ENCODE assay signal across 8 mouse cellular contexts in the genomic region with DNA sequence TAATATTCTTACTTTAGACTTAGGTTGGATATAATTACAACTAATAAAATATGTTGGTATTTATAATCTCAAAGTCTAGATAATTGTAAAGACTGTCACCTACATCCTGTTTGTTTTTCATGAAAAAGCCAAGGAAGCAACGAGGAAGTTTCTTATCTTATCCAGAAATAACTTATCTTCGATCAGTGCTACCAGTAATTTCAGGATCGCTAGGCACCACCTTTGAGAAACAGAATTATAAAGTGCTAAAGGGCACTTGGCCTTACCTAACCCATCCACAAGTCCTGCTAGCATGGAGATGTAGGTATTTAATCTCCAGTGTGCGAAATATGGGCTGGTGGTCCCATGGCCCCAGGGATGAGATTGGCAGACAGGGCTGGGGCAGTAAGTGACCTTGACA. TPM values are rescaled to one million over a fixed set of nuclear protein-coding genes. Genes with fewer than 3 reads are reported as not detected.
DNase-seq lines count a peak whose midpoint lies in the region; ATAC-seq and TF ChIP-seq lines count a peak whose summit lies in the region.

No protein-coding gene starts in this region.

- H3K4me3 ChIP-seq in heart, embryonic 15.5 days, result peak overlapping the region; percentile 71
- H3K4me3 ChIP-seq in G1E (ENCODE audit: low read depth, low read length), result peak overlapping the region; percentile 73
- peak overlapping the region; percentile 70 for H3K4me3 ChIP-seq in hindbrain, embryonic 11.5 days (ENCODE audit: low read depth, low read length)
- peak overlapping the region; percentile 76 for H3K4me3 ChIP-seq in midbrain, embryonic 11.5 days (ENCODE audit: low read depth, low read length)

- H3K9me3 ChIP-seq in heart, embryonic 15.5 days (replicated peaks), result no peaks in the 10 kb centered on the region
- H3K9me3 ChIP-seq in G1E (replicated peaks), result peaks cover 4% of the 10 kb centered on the region; the same call in 1 of the 2 replicates
- no peaks in the 10 kb centered on the region for H3K9me3 ChIP-seq in hindbrain, embryonic 11.5 days (ENCODE audit: control insufficient read depth, low read length)
- no peaks in the 10 kb centered on the region for H3K9me3 ChIP-seq in midbrain, embryonic 11.5 days (ENCODE audit: control insufficient read depth, low read length)

- no peak for DNase-seq in heart, postnatal 10 days
- DNase-seq in G1E (ENCODE audit: low spot score), result no peak
- DNase-seq in hindbrain, embryonic 11.5 days (ENCODE audit: low spot score), result no peak
- no peak for DNase-seq in midbrain, embryonic 11.5 days (ENCODE audit: low spot score, missing footprints)
- DNase-seq in spleen, adult 18-20 months, result no peak
- no peak for DNase-seq in gastrocnemius, adult 18-20 months (ENCODE audit: low spot score)

- no peak for TF ChIP-seq CTCF in G1E (IDR thresholded peaks at IDR 0.05; ENCODE audit: low read depth, low read length)

- peak overlapping the region; percentile 87 for H3K4me2 ChIP-seq in heart, embryonic 15.5 days
- H3K4me2 ChIP-seq in hindbrain, embryonic 11.5 days (replicated peaks; ENCODE audit: low read depth, low read length), result peak overlapping the region; percentile 78
- H3K4me2 ChIP-seq in midbrain, embryonic 11.5 days, result peak overlapping the region; percentile 80

- WGBS in heart, embryonic 15.5 days, result 27% methylated on average over 4 of the region's 4 CpGs
- WGBS in hindbrain, embryonic 11.5 days, result 57% methylated on average over 4 of the region's 4 CpGs
- 56% methylated on average over 4 of the region's 4 CpGs for WGBS in midbrain, embryonic 11.5 days

- intact Hi-C loops in heart, postnatal 10 days (cut with DNase I), result loop anchor here (5.0 to 10.0 kb wide), 3 partner anchors 126 to 322 kb away; a partner anchor contains a TSS

- H3K9ac ChIP-seq in heart, embryonic 15.5 days, result peak overlapping the region; percentile 85
- peak overlapping the region; percentile 81 for H3K9ac ChIP-seq in hindbrain, embryonic 11.5 days (ENCODE audit: low read depth, low read length)
- H3K9ac ChIP-seq in midbrain, embryonic 11.5 days (ENCODE audit: low read length), result peak overlapping the region; percentile 88

- peaks cover 22% of the 10 kb centered on the region for H3K4me1 ChIP-seq in heart, embryonic 15.5 days (replicated peaks)
- peaks cover 18% of the 10 kb centered on the region for H3K4me1 ChIP-seq in G1E (ENCODE audit: insufficient read depth, low read depth, low read length)
- no peaks in the 10 kb centered on the region; the same call in 1 of the 2 replicates for H3K4me1 ChIP-seq in hindbrain, embryonic 11.5 days (replicated peaks; ENCODE audit: control insufficient read depth, insufficient read depth, low read length)
- H3K4me1 ChIP-seq in midbrain, embryonic 11.5 days (ENCODE audit: control insufficient read depth, insufficient read depth, low read length), result peaks cover 9% of the 10 kb centered on the region

- H3K27ac ChIP-seq in heart, embryonic 15.5 days, result peak overlapping the region; percentile 72
- H3K27ac ChIP-seq in hindbrain, embryonic 11.5 days (ENCODE audit: low read depth, low read length), result 0 out of 2 replicates have a peak overlapping the region, but pooled peaks have one; percentile 55
- H3K27ac ChIP-seq in midbrain, embryonic 11.5 days (ENCODE audit: low read depth, low read length), result no peak overlapping the region

- no peaks in the 10 kb centered on the region for H3K36me3 ChIP-seq in heart, embryonic 15.5 days
- H3K36me3 ChIP-seq in G1E (replicated peaks), result no peaks in the 10 kb centered on the region
- H3K36me3 ChIP-seq in hindbrain, embryonic 11.5 days (ENCODE audit: control insufficient read depth, insufficient read depth, low read length), result no peaks in the 10 kb centered on the region
- H3K36me3 ChIP-seq in midbrain, embryonic 11.5 days (ENCODE audit: control insufficient read depth, insufficient read depth, low read length), result no peaks in the 10 kb centered on the region

- no peaks in the 10 kb centered on the region for H3K27me3 ChIP-seq in heart, embryonic 15.5 days
- peaks cover 12% of the 10 kb centered on the region for H3K27me3 ChIP-seq in G1E (ENCODE audit: insufficient read depth, low read length)
- H3K27me3 ChIP-seq in hindbrain, embryonic 11.5 days (ENCODE audit: control insufficient read depth, insufficient read depth, low read length), result no peaks in the 10 kb centered on the region
- H3K27me3 ChIP-seq in midbrain, embryonic 11.5 days (ENCODE audit: control insufficient read depth, insufficient read depth, low read length), result no peaks in the 10 kb centered on the region

- ATAC-seq in heart, embryonic 15.5 days (replicated peaks; ENCODE audit: insufficient number of reproducible peaks, insufficient read depth, low FRiP score, low read depth), result no peak
- no peak for ATAC-seq in G1E (ENCODE audit: extremely low read depth, insufficient number of reproducible peaks, low FRiP score, poor library complexity, severe bottlenecking)
- ATAC-seq in hindbrain, embryonic 11.5 days (ENCODE audit: low FRiP score), result no peak
- ATAC-seq in midbrain, embryonic 11.5 days (ENCODE audit: low FRiP score), result no peak
- ATAC-seq in erythroid progenitor cell, adult 5-6 weeks (replicated peaks; ENCODE audit: low FRiP score, poor library complexity, severe bottlenecking), result no peak

RNA-seq across cellular contexts. Expression of a gene that starts 1.0 kb away (rescaled TPM):
- 38.3 and 46.9 TPM in 2 replicates for polyA plus RNA-seq in heart, embryonic 15.5 days (2015; fragmentation: Nextera tagmentation; extraction: Ambion mirVana)
- total RNA-seq in heart, postnatal 10 days (2021), result 100 to 1,000 TPM; 189 to 191 TPM
- total RNA-seq in G1E (2014; fragmentation: Nextera tagmentation) (11.4 and 28.1 TPM in 2 replicates), G1E (2017) (33.5 and 40.8 TPM in 2 replicates)
- polyA plus RNA-seq in G1E (2012), result 9.3 and 13.2 TPM in 2 replicates
- 14.1 and 19.1 TPM in 2 replicates for polyA plus RNA-seq in hindbrain, embryonic 11.5 days (2014; fragmentation: Nextera tagmentation; extraction: Ambion mirVana)
- polyA plus RNA-seq in midbrain, embryonic 11.5 days (2014; fragmentation: Nextera tagmentation; extraction: Ambion mirVana), result 20.6 and 20.8 TPM in 2 replicates
- total RNA-seq in erythroid progenitor cell, adult 5-6 weeks (2015; ENCODE audit: low replicate concordance), result 10.8 and 20.5 TPM in 2 replicates
- total RNA-seq in erythroid progenitor cell, adult 5-6 weeks (2017; ENCODE audit: low replicate concordance), result 1.7 and 3.9 TPM in 2 replicates
- total RNA-seq in gastrocnemius, adult 18-20 months (2021), result 100 to 1,000 TPM in 1 of 2 experiments, 10 to 100 TPM in 1; 92.6 to 116 TPM

RNA-seq across cellular contexts. Expression of a gene that starts 43.5 kb away (rescaled TPM):
- 0.16 and 0.35 TPM in 2 replicates for polyA plus RNA-seq in heart, embryonic 15.5 days (2015; fragmentation: Nextera tagmentation; extraction: Ambion mirVana)
- under 1 TPM in 1 of 2 experiments, not detected in 1; 0.60 TPM for total RNA-seq in heart, postnatal 10 days (2021)
- total RNA-seq in G1E (2014; fragmentation: Nextera tagmentation) (not detected in 2 replicates), G1E (2017) (0.22 and 0.23 TPM in 2 replicates)
- not detected in 2 replicates for polyA plus RNA-seq in G1E (2012)
- not detected in 2 replicates for polyA plus RNA-seq in hindbrain, embryonic 11.5 days (2014; fragmentation: Nextera tagmentation; extraction: Ambion mirVana)
- polyA plus RNA-seq in midbrain, embryonic 11.5 days (2014; fragmentation: Nextera tagmentation; extraction: Ambion mirVana), result 0.19 TPM in 1 of 2 replicates, not detected in the other
- not detected in 2 replicates for total RNA-seq in erythroid progenitor cell, adult 5-6 weeks (2015; ENCODE audit: low replicate concordance)
- total RNA-seq in erythroid progenitor cell, adult 5-6 weeks (2017; ENCODE audit: low replicate concordance), result not detected in 2 replicates
- total RNA-seq in gastrocnemius, adult 18-20 months (2021), result under 1 TPM in 1 of 2 experiments, not detected in 1; 0.24 TPM
